Mouse (Mus musculus) MEL (cell line): ENCODE measurements around the gene Rab34. TPM values are rescaled to one million over a fixed set of nuclear protein-coding genes. Genes with fewer than 3 reads are reported as not detected.

ENCODE experiments used
- DNase-seq: peaks from one replicate; pipeline ENCODE4 v3.0.0; 2011; ENCODE audit warnings: low read depth, low spot score
- H3K27ac ChIP-seq: 2 replicates; pipeline ENCODE4 v1.5.1; 2012; ENCODE audit warnings: low read depth, mild to moderate bottlenecking, control low read depth, low read length, moderate library complexity; ENCODE audit not compliant: control insufficient read depth
- H3K27me3 ChIP-seq, 2 experiments: fragments of 150-350 bp in 1 of 2; sonication (generic) in 1 of 2; 2 replicates each; pipeline ENCODE4 v1.6.1; 2012; ENCODE audit warnings: low read length in 2 of 2, mild to moderate bottlenecking in 2 of 2, improper control_type of control experiment in 1 of 2, moderate library complexity in 1 of 2; ENCODE audit not compliant: insufficient read depth in 2 of 2, control insufficient read depth in 1 of 2
- H3K36me3 ChIP-seq, 2 experiments: 2 replicates each; pipeline ENCODE4 v1.6.1; 2012 to 2014; ENCODE audit warnings: low read length in 2 of 2, improper control_type of control experiment in 1 of 2, inconsistent platforms in 1 of 2, mild to moderate bottlenecking in 1 of 2; ENCODE audit not compliant: insufficient read depth in 2 of 2, control insufficient read depth in 1 of 2
- H3K4me1 ChIP-seq, 2 experiments: fragments of 150-350 bp in 1 of 2; sonication (generic) in 1 of 2; 2 replicates each; pipeline ENCODE4 v1.6.1; 2012; ENCODE audit warnings: low read length in 2 of 2, improper control_type of control experiment in 1 of 2, mild to moderate bottlenecking in 1 of 2; ENCODE audit not compliant: insufficient read depth in 2 of 2, control insufficient read depth in 1 of 2
- H3K4me3 ChIP-seq, 2 experiments: fragments of 150-350 bp in 1 of 2; sonication (generic) in 1 of 2; 2 replicates each; pipeline ENCODE4 v1.5.1; 2012; ENCODE audit warnings: low read depth in 2 of 2, low read length in 2 of 2, mild to moderate bottlenecking in 2 of 2, moderate library complexity in 2 of 2, control low read depth in 1 of 2, improper control_type of control experiment in 1 of 2; ENCODE audit not compliant: control insufficient read depth in 1 of 2, insufficient read depth in 1 of 2
- H3K79me2 ChIP-seq: 2 replicates; pipeline ENCODE4 v1.6.1; 2012; ENCODE audit warnings: mild to moderate bottlenecking, low read length, moderate library complexity; ENCODE audit not compliant: control insufficient read depth, poor library complexity, insufficient read depth
- H3K9ac ChIP-seq: 2 replicates; pipeline ENCODE4 v1.6.1; 2012; ENCODE audit warnings: low read depth, mild to moderate bottlenecking, control low read depth, low read length, moderate library complexity; ENCODE audit not compliant: control insufficient read depth, poor library complexity, severe bottlenecking
- H3K9me3 ChIP-seq: fragments of 150-350 bp; sonication (generic); replicated peaks from 2 replicates; pipeline ENCODE4 v1.6.1; 2012; ENCODE audit warnings: mild to moderate bottlenecking, low read length, improper control_type of control experiment, moderate library complexity; ENCODE audit not compliant: insufficient read depth
- BHLHE40 ChIP-seq: IDR thresholded peaks from 2 replicates; pipeline ENCODE4 v1.6.1; 2012; ENCODE audit warnings: low read depth, mild to moderate bottlenecking, inconsistent platforms, low read length, improper control_type of control experiment, borderline replicate concordance
- CHD1 ChIP-seq: IDR thresholded peaks from 2 replicates; pipeline ENCODE4 v1.6.1; 2012; ENCODE audit warnings: low read depth, mild to moderate bottlenecking, inconsistent platforms, low read length, improper control_type of control experiment
- CHD2 ChIP-seq: IDR thresholded peaks from 2 replicates; pipeline ENCODE4 v1.6.1; 2011; ENCODE audit warnings: low read length, improper control_type of control experiment
- CTCF ChIP-seq, 3 experiments: IDR thresholded peaks in 2 of 3; conservative IDR thresholded peaks in 1 of 3; 2 replicates each; pipeline ENCODE4 v1.5.1; 2011 to 2012; ENCODE audit warnings: low read length in 3 of 3, low read depth in 2 of 3, mild to moderate bottlenecking in 2 of 3, improper control_type of control experiment in 1 of 3, inconsistent platforms in 1 of 3, mixed read lengths in 1 of 3, moderate library complexity in 1 of 3; ENCODE audit not compliant: control insufficient read depth in 1 of 3, insufficient read depth in 1 of 3, poor library complexity in 1 of 3, severe bottlenecking in 1 of 3
- ELF1 ChIP-seq: IDR thresholded peaks from 2 replicates; pipeline ENCODE4 v1.6.1; 2014; ENCODE audit warnings: low read depth, mild to moderate bottlenecking, inconsistent platforms, low read length, improper control_type of control experiment, moderate library complexity
- ETS1 ChIP-seq: IDR thresholded peaks from 2 replicates; pipeline ENCODE4 v1.6.1; 2012; ENCODE audit warnings: low read depth, mild to moderate bottlenecking, inconsistent platforms, low read length, improper control_type of control experiment, moderate library complexity
- GABPA ChIP-seq: IDR thresholded peaks from 2 replicates; pipeline ENCODE4 v1.6.1; 2012; ENCODE audit warnings: low read depth, mild to moderate bottlenecking, inconsistent platforms, low read length, improper control_type of control experiment, moderate library complexity
- GATA1 ChIP-seq: IDR thresholded peaks from 2 replicates; pipeline ENCODE4 v1.6.1; 2011; ENCODE audit warnings: low read depth, low read length, improper control_type of control experiment
- HCFC1 ChIP-seq: IDR thresholded peaks from 2 replicates; pipeline ENCODE4 v1.6.1; 2012; ENCODE audit warnings: low read depth, mild to moderate bottlenecking, inconsistent platforms, low read length, improper control_type of control experiment, moderate library complexity
- JUND ChIP-seq: IDR thresholded peaks from 2 replicates; pipeline ENCODE4 v1.6.1; 2011; ENCODE audit warnings: low read depth, mild to moderate bottlenecking, improper control_type of control experiment, low read length
- MAX ChIP-seq: IDR thresholded peaks from 2 replicates; pipeline ENCODE4 v1.6.1; 2011; ENCODE audit warnings: low read length, improper control_type of control experiment
- MAZ ChIP-seq: IDR thresholded peaks from 2 replicates; pipeline ENCODE4 v1.6.1; 2012; ENCODE audit warnings: low read depth, mild to moderate bottlenecking, inconsistent platforms, low read length, improper control_type of control experiment
- MEF2A ChIP-seq: IDR thresholded peaks from 2 replicates; pipeline ENCODE4 v1.6.1; 2014; ENCODE audit warnings: low read depth, mild to moderate bottlenecking, inconsistent platforms, low read length, improper control_type of control experiment; ENCODE audit not compliant: poor library complexity, insufficient replicate concordance, severe bottlenecking; ENCODE audit errors: extremely low read depth
- MYB ChIP-seq: IDR thresholded peaks from 2 replicates; pipeline ENCODE4 v1.6.1; 2011; ENCODE audit warnings: mild to moderate bottlenecking, low read depth, low read length, improper control_type of control experiment
- MYC ChIP-seq: IDR thresholded peaks from 2 replicates; pipeline ENCODE4 v1.6.1; 2011; ENCODE audit warnings: low read depth, mild to moderate bottlenecking, low read length, improper control_type of control experiment, moderate library complexity
- NELFE ChIP-seq: IDR thresholded peaks from 2 replicates; pipeline ENCODE4 v1.6.1; 2011; ENCODE audit warnings: low read depth, low read length, improper control_type of control experiment
- NRF1 ChIP-seq: IDR thresholded peaks from 2 replicates; pipeline ENCODE4 v1.6.1; 2014; ENCODE audit warnings: low read depth, mild to moderate bottlenecking, inconsistent platforms, low read length, improper control_type of control experiment, moderate library complexity; ENCODE audit not compliant: poor library complexity, insufficient read depth, severe bottlenecking
- POLR2A ChIP-seq, 2 experiments: IDR thresholded peaks; 2 replicates each; pipeline ENCODE4 v1.6.1; 2011 to 2012; ENCODE audit warnings: low read length in 2 of 2, mild to moderate bottlenecking in 2 of 2, control low read depth in 1 of 2, improper control_type of control experiment in 1 of 2, low read depth in 1 of 2, moderate library complexity in 1 of 2; ENCODE audit not compliant: control insufficient read depth in 1 of 2, insufficient read depth in 1 of 2, poor library complexity in 1 of 2
- POLR2AphosphoS5 ChIP-seq: IDR thresholded peaks from 2 replicates; pipeline ENCODE4 v1.6.1; 2012; ENCODE audit warnings: low read depth, borderline replicate concordance, mild to moderate bottlenecking, inconsistent platforms, low read length, moderate library complexity, mixed read lengths
- RAD21 ChIP-seq: IDR thresholded peaks from 2 replicates; pipeline ENCODE4 v1.6.1; 2011; ENCODE audit warnings: mild to moderate bottlenecking, low read depth, low read length, improper control_type of control experiment
- RCOR1 ChIP-seq: IDR thresholded peaks from 2 replicates; pipeline ENCODE4 v1.6.1; 2012; ENCODE audit warnings: low read depth, mild to moderate bottlenecking, inconsistent platforms, low read length, improper control_type of control experiment
- TAL1 ChIP-seq: IDR thresholded peaks from 2 replicates; pipeline ENCODE4 v1.6.1; 2012; ENCODE audit warnings: mild to moderate bottlenecking, inconsistent platforms, low read length, moderate library complexity, mixed read lengths
- TBP ChIP-seq: IDR thresholded peaks from 2 replicates; pipeline ENCODE4 v1.8.0; 2011; ENCODE audit warnings: low read depth, low read length, improper control_type of control experiment
- UBTF ChIP-seq: IDR thresholded peaks from 2 replicates; pipeline ENCODE4 v1.6.1; 2012; ENCODE audit warnings: low read depth, mild to moderate bottlenecking, inconsistent platforms, low read length, improper control_type of control experiment, moderate library complexity, borderline replicate concordance; ENCODE audit not compliant: insufficient read depth
- USF1 ChIP-seq: IDR thresholded peaks from 2 replicates; pipeline ENCODE4 v1.6.1; 2014; ENCODE audit warnings: low read depth, mild to moderate bottlenecking, inconsistent platforms, low read length, improper control_type of control experiment, moderate library complexity
- ZC3H11A ChIP-seq: IDR thresholded peaks from 2 replicates; pipeline ENCODE4 v1.6.1; 2012; ENCODE audit warnings: low read depth, mild to moderate bottlenecking, inconsistent platforms, low read length, improper control_type of control experiment
- ZKSCAN1 ChIP-seq: IDR thresholded peaks from 2 replicates; pipeline ENCODE4 v1.6.1; 2012; ENCODE audit warnings: low read depth, mild to moderate bottlenecking, inconsistent platforms, low read length, improper control_type of control experiment, moderate library complexity
- ZNF384 ChIP-seq: IDR thresholded peaks from 2 replicates; pipeline ENCODE4 v1.6.1; 2012; ENCODE audit warnings: low read depth, mild to moderate bottlenecking, inconsistent platforms, low read length, improper control_type of control experiment
- polyA plus RNA-seq, 2 experiments: library from polyadenylated mRNA; stranded (reverse) in 1 of 2; unstranded in 1 of 2; fragments of >175 nt in 1 of 2; fragments of >200 nt in 1 of 2; gene quantifications; 2 replicates each; pipeline versions ENCODE4 v1.2.1 to v1.2.4; 2012; ENCODE audit warnings: low replicate concordance in 2 of 2, low read depth in 1 of 2; ENCODE audit not compliant: insufficient read length in 2 of 2, insufficient read depth in 1 of 2, missing spikeins in 1 of 2
- total RNA-seq: library from RNA; depleted of rRNA; stranded (reverse); fragments of 300-350 nt; gene quantifications from 2 replicates; pipeline ENCODE4 v1.2.3, GENCODE M21; 2012

Gene Rab34
- total and polyA plus RNA-seq, 3 experiments = 20.8 to 42.9 TPM; not detected in 1

DNA sequence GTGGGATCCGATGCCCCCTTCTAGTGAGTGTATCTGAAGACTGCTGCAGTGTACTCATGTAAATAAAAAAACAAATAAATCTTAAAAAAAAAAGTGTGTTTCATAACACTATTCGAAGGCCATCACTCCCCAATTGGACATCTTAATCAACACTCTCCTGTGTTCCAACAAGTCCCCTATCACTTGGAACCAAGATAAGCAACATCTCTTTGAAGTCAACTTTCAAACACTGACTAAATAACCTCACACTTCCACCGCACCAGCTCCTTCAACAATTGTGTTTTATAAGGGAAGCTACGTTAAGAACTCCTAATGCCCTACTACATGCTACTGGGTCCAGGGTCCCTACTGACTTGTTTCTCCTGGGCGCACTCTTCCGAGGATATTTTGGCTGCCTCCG lies 5.8 kb upstream of the Rab34 start:
- DNase-seq = peak; percentile 67
- Histone ChIP-seq H3K9me3 (no peaks in the 10 kb centered on the region), H3K79me2 (peaks cover 32% of the 10 kb centered on the region), H3K9ac (peak overlapping the region; percentile 91)
- 0 out of 2 replicates have a peak, but pooled peaks have one; percentile 39 for TF ChIP-seq TBP
- no peak for TF ChIP-seq JUND
- peak; percentile 60; the same call in 1 of the 2 replicates for TF ChIP-seq GATA1
- 0 out of 2 replicates have a peak, but pooled peaks have one; percentile 51 for TF ChIP-seq CHD1
- TF ChIP-seq, all 39 proteins: peak for 3
- Histone ChIP-seq H3K27ac (peak overlapping the region; percentile 89), H3K4me1 (peaks cover 4 to 16% of the 10 kb centered on the region in 2 experiments; a peak in 3 of 4 replicates), H3K4me3 (peak overlapping the region; percentile 62 to 72), H3K27me3 (no peaks in the 10 kb centered on the region), H3K36me3 (peaks cover 12 to 34% of the 10 kb centered on the region in 2 experiments)

DNA sequence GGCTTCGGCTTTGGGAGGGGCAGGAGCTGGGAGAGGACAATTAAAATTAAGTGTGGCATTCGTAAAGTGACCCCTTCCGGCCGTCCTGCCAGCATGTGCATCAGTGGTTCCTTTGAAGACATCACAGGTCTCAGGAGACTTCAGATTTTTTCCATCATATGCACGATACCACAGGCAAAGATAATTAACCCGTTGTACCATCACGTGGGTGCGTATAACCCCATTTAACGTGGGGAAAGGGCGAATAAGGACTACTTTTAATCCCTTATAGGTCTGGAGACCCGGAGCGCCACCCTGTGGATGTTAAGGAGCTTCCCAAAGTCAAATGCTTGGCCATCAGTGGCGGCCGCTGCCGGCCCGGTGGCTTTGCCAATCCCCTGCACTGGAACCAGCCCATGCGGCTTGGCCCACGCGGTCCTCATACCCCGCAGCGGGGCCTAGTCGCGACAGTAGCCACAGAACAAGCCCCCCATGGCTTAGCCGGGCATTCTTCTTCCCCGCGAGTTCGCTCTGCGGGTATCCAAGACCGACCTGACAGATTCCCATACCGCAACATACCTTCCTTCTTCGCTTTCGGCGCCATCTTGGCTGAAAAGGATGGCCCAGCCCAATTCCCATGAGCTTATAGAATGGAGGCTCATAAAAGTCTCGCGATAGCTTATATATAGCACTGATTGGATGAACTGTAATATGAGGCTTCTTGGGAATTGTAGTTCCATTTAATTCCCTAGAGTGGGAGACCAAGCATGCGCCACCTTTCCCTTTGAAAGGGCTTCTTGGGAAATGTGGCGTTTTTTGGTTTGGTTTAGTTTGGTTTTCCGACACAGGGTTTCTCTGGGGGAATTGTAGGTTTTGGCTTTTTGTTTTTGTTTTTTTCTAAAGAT lies 5.0 kb upstream of the Rab34 start, which contains the start of gene Rpl23a:
Rpl23a (minus strand) TSS at position 624 of the 884 bp plus-strand sequence.
- Histone ChIP-seq H3K27ac (peak within 1 kb of the TSS; percentile 89), H3K4me3 (peak within 1 kb of the TSS; percentile 62 to 72), H3K79me2 (peaks cover 31% of the 10 kb centered on the region), H3K36me3 (peaks cover 12 to 34% of the 10 kb centered on the region in 2 experiments), H3K4me1 (peaks cover 4 to 19% of the 10 kb centered on the region in 2 experiments; a peak in 3 of 4 replicates), H3K9me3 (no peaks in the 10 kb centered on the region), H3K27me3 (no peaks in the 10 kb centered on the region), H3K9ac (peak within 1 kb of the TSS; percentile 91)
- DNase-seq = peak; percentile 98
- TF ChIP-seq NELFE (peak; percentile 99), ZC3H11A (no peak), TBP (peak; percentile 99), TAL1 (no peak), NRF1 (peak; percentile 73), RAD21 (no peak), ELF1 (no peak), MYB (no peak), CTCF (IDR thresholded peaks at IDR 0.05 in 2 of 3, conservative IDR thresholded peaks at IDR 0.05 in 1 of 3; ENCODE audit: control insufficient read depth in 1 of 3, insufficient read depth in 1 of 3, low read depth in 2 of 3, low read length in 3 of 3, poor library complexity in 1 of 3, severe bottlenecking in 1 of 3) (peak in 2 of 3 experiments; percentile 33 to 42; a peak in 3 of 6 replicates), GABPA (no peak), HCFC1 (peak; percentile 99), CHD2 (peak; percentile 99), POLR2A (IDR thresholded peaks at IDR 0.05; ENCODE audit: control insufficient read depth in 1 of 2, insufficient read depth in 1 of 2, low read depth in 1 of 2, low read length in 2 of 2, poor library complexity in 1 of 2) (peak; percentile 89 to 99; a peak in 3 of 4 replicates), ZKSCAN1 (no peak), CHD1 (peak; percentile 63; the same call in 1 of the 2 replicates), MAZ (no peak), UBTF (no peak), POLR2AphosphoS5 (peak; percentile 91; the same call in 1 of the 2 replicates), MYC (peak; percentile 95), MEF2A (no peak), ETS1 (no peak; the same call in 1 of the 2 replicates), ZNF384 (peak; percentile 12; the same call in 1 of the 2 replicates), USF1 (peak; percentile 74), BHLHE40 (no peak), MAX (peak; percentile 50), RCOR1 (no peak)
